In genomic region chr13:21974221-21974725, GRCm38 (mm10) we compare ENCODE assay signal across 8 mouse cellular contexts. TPM values are rescaled to one million over a fixed set of nuclear protein-coding genes. Genes with fewer than 3 reads are reported as not detected.
DNase-seq lines count a peak whose midpoint lies in the region; ATAC-seq and TF ChIP-seq lines count a peak whose summit lies in the region.

No protein-coding gene starts in this region.

- TF ChIP-seq POLR2A in testis, adult 2 months (IDR thresholded peaks at IDR 0.05; ENCODE audit: control insufficient read depth, low read depth, low read length) = no peak

- no peaks in the 10 kb centered on the region for H3K36me3 ChIP-seq in forebrain, embryonic 11.5 days (ENCODE audit: control insufficient read depth, insufficient read depth, low read length)
- no peaks in the 10 kb centered on the region for H3K36me3 ChIP-seq in heart, postnatal 0 days (replicated peaks; ENCODE audit: control insufficient read depth, insufficient read depth, low read length)
- H3K36me3 ChIP-seq in liver, embryonic 16.5 days (ENCODE audit: control insufficient read depth, insufficient read depth) = no peaks in the 10 kb centered on the region
- no peaks in the 10 kb centered on the region for H3K36me3 ChIP-seq in neural tube, embryonic 13.5 days
- no peaks in the 10 kb centered on the region for H3K36me3 ChIP-seq in testis, adult 2 months (ENCODE audit: control insufficient read depth, insufficient read depth, low read length)

- WGBS in forebrain, embryonic 11.5 days = under 1% methylated on average over 23 of the region's 23 CpGs
- WGBS in heart, postnatal 0 days = under 1% methylated on average over 23 of the region's 23 CpGs
- WGBS in liver, embryonic 16.5 days (ENCODE audit: insufficient replicate concordance) = under 1% methylated on average over 23 of the region's 23 CpGs
- under 1% methylated on average over 23 of the region's 23 CpGs for WGBS in neural tube, embryonic 13.5 days

- TF ChIP-seq EP300 in heart, postnatal 0 days (IDR thresholded peaks at IDR 0.05; ENCODE audit: low read depth) = 0 out of 2 replicates have a peak, but pooled peaks have one; percentile 11

- H3K9me3 ChIP-seq in forebrain, embryonic 11.5 days (ENCODE audit: control insufficient read depth, low read length) = no peaks in the 10 kb centered on the region
- no peaks in the 10 kb centered on the region for H3K9me3 ChIP-seq in heart, postnatal 0 days (replicated peaks; ENCODE audit: control insufficient read depth, low read length)
- H3K9me3 ChIP-seq in liver, embryonic 16.5 days (replicated peaks; ENCODE audit: control insufficient read depth, low read length) = no peaks in the 10 kb centered on the region
- H3K9me3 ChIP-seq in neural tube, embryonic 13.5 days = no peaks in the 10 kb centered on the region

- H3K27me3 ChIP-seq in forebrain, embryonic 11.5 days (ENCODE audit: control insufficient read depth, insufficient read depth, low read length) = no peaks in the 10 kb centered on the region; the same call in 1 of the 2 replicates
- peaks cover 7% of the 10 kb centered on the region for H3K27me3 ChIP-seq in heart, postnatal 0 days (ENCODE audit: control insufficient read depth, insufficient read depth, low read length)
- H3K27me3 ChIP-seq in liver, embryonic 16.5 days (ENCODE audit: control insufficient read depth, insufficient read depth, low read depth, low read length) = peaks cover 4% of the 10 kb centered on the region
- H3K27me3 ChIP-seq in neural tube, embryonic 13.5 days = peaks cover 7% of the 10 kb centered on the region
- H3K27me3 ChIP-seq in testis, adult 2 months (ENCODE audit: control insufficient read depth, insufficient read depth, low read length) = no peaks in the 10 kb centered on the region

- peak overlapping the region; percentile 77 for H3K27ac ChIP-seq in forebrain, embryonic 11.5 days (ENCODE audit: low read depth, low read length)
- H3K27ac ChIP-seq in heart, postnatal 0 days (ENCODE audit: low read depth) = peak overlapping the region; percentile 94
- peak overlapping the region; percentile 91 for H3K27ac ChIP-seq in liver, embryonic 16.5 days (ENCODE audit: low read length)
- H3K27ac ChIP-seq in neural tube, embryonic 13.5 days (replicated peaks) = peak overlapping the region; percentile 89
- peak overlapping the region; percentile 86 for H3K27ac ChIP-seq in testis, adult 2 months (ENCODE audit: control insufficient read depth, insufficient read depth, low read depth, low read length)

- H3K4me1 ChIP-seq in forebrain, embryonic 11.5 days (replicated peaks; ENCODE audit: control insufficient read depth, insufficient read depth, low read length) = no peaks in the 10 kb centered on the region
- H3K4me1 ChIP-seq in heart, postnatal 0 days (ENCODE audit: control insufficient read depth, insufficient read depth) = no peaks in the 10 kb centered on the region
- H3K4me1 ChIP-seq in liver, embryonic 16.5 days (ENCODE audit: control insufficient read depth, low read depth, low read length) = peaks cover 2% of the 10 kb centered on the region
- no peaks in the 10 kb centered on the region for H3K4me1 ChIP-seq in neural tube, embryonic 13.5 days (replicated peaks)
- H3K4me1 ChIP-seq in testis, adult 2 months (ENCODE audit: control insufficient read depth, insufficient read depth, low read length) = peaks cover 2% of the 10 kb centered on the region; the same call in 1 of the 2 replicates

- peak; percentile 86 for TF ChIP-seq CTCF in heart, postnatal 0 days (IDR thresholded peaks at IDR 0.05; ENCODE audit: low read depth)
- TF ChIP-seq CTCF in testis, adult 2 months (IDR thresholded peaks at IDR 0.05; ENCODE audit: control insufficient read depth, insufficient read depth, insufficient replicate concordance, low read depth, low read length) = peak; percentile 74

- peak; percentile 88 for ATAC-seq in forebrain, embryonic 11.5 days (replicated peaks; ENCODE audit: low FRiP score)
- ATAC-seq in heart, postnatal 0 days (ENCODE audit: insufficient read depth, low read depth) = peak; percentile 88
- peak; percentile 79 for ATAC-seq in liver, embryonic 16.5 days (ENCODE audit: low read depth)
- peak; percentile 95 for ATAC-seq in neural tube, embryonic 13.5 days (ENCODE audit: low read depth)

- peak overlapping the region; percentile 87 for H3K9ac ChIP-seq in forebrain, embryonic 11.5 days (ENCODE audit: low read length)
- peak overlapping the region; percentile 77 for H3K9ac ChIP-seq in heart, postnatal 0 days (replicated peaks; ENCODE audit: low read depth, low read length)
- peak overlapping the region; percentile 81 for H3K9ac ChIP-seq in liver, embryonic 16.5 days (ENCODE audit: low read depth, low read length)
- H3K9ac ChIP-seq in neural tube, embryonic 13.5 days = peak overlapping the region; percentile 77

- peak overlapping the region; percentile 45 for H3K4me2 ChIP-seq in forebrain, embryonic 11.5 days (ENCODE audit: low read depth, low read length, severe bottlenecking)
- H3K4me2 ChIP-seq in heart, postnatal 0 days (ENCODE audit: low read depth, low read length) = peak overlapping the region; percentile 56
- H3K4me2 ChIP-seq in liver, embryonic 16.5 days (ENCODE audit: low read depth, low read length) = peak overlapping the region; percentile 62
- H3K4me2 ChIP-seq in neural tube, embryonic 13.5 days = peak overlapping the region; percentile 47

- H3K4me3 ChIP-seq in forebrain, embryonic 11.5 days (ENCODE audit: low read depth, low read length) = peak overlapping the region; percentile 62
- H3K4me3 ChIP-seq in heart, postnatal 0 days (ENCODE audit: low read depth, low read length) = peak overlapping the region; percentile 70
- peak overlapping the region; percentile 80 for H3K4me3 ChIP-seq in liver, embryonic 16.5 days (ENCODE audit: low read depth, low read length)
- H3K4me3 ChIP-seq in neural tube, embryonic 13.5 days = peak overlapping the region; percentile 54
- peak overlapping the region; percentile 88 for H3K4me3 ChIP-seq in testis, adult 2 months (ENCODE audit: control insufficient read depth, low read depth, low read length)

- peak; percentile 89 to 93 for DNase-seq in CD8-positive naive resting alpha-beta T cell, adult 2 months (ENCODE audit: low read depth in 2 of 2, low spot score in 2 of 2)
- peak; percentile 91 for DNase-seq in c-Kit-positive CD71-positive TER-119-negative erythroid progenitor cells, embryonic 14.5 days (ENCODE audit: low read depth)
- DNase-seq in forebrain, embryonic 11.5 days (ENCODE audit: low spot score) = peak; percentile 97
- DNase-seq in heart, postnatal 0 days (ENCODE audit: low spot score) = peak; percentile 84
- peak; percentile 91 to 94 for DNase-seq in kidney, postnatal 4 days

RNA-seq across cellular contexts. Expression of gene Pom121l2, which starts 6.7 kb away (rescaled TPM):
- 0.12 TPM in 1 of 2 replicates, not detected in the other for polyA plus RNA-seq in forebrain, embryonic 11.5 days (2014; fragmentation: Nextera tagmentation; extraction: Ambion mirVana)
- not detected in 2 replicates for total RNA-seq in heart, postnatal 0 days (2014; rRNA removed; ENCODE audit: low replicate concordance)
- not detected in 2 replicates for polyA plus RNA-seq in heart, postnatal 0 days (2015; fragmentation: Nextera tagmentation; extraction: Ambion mirVana)
- not detected in 2 replicates for polyA plus RNA-seq in liver, embryonic 16.5 days (2015; fragmentation: Nextera tagmentation; extraction: Ambion mirVana)
- not detected in 2 replicates for polyA plus RNA-seq in neural tube, embryonic 13.5 days (2015; fragmentation: Nextera tagmentation; extraction: Ambion mirVana)
- polyA plus RNA-seq in testis, adult 2 months (2012; rRNA removed) = 128 and 157 TPM in 2 replicates

RNA-seq across cellular contexts. Expression of gene Zfp184, which starts 29.4 kb away (rescaled TPM):
- 25.9 and 27.5 TPM in 2 replicates for polyA plus RNA-seq in forebrain, embryonic 11.5 days (2014; fragmentation: Nextera tagmentation; extraction: Ambion mirVana)
- 1.1 and 1.7 TPM in 2 replicates for total RNA-seq in heart, postnatal 0 days (2014; rRNA removed; ENCODE audit: low replicate concordance)
- 2.1 and 2.6 TPM in 2 replicates for polyA plus RNA-seq in heart, postnatal 0 days (2015; fragmentation: Nextera tagmentation; extraction: Ambion mirVana)
- 0.55 and 0.56 TPM in 2 replicates for polyA plus RNA-seq in liver, embryonic 16.5 days (2015; fragmentation: Nextera tagmentation; extraction: Ambion mirVana)
- polyA plus RNA-seq in neural tube, embryonic 13.5 days (2015; fragmentation: Nextera tagmentation; extraction: Ambion mirVana) = 16.0 and 16.3 TPM in 2 replicates
- polyA plus RNA-seq in testis, adult 2 months (2012; rRNA removed) = 2.7 and 2.8 TPM in 2 replicates

RNA-seq across cellular contexts. Expression of gene Prss16, which starts 35.3 kb away (rescaled TPM):
- 0.37 TPM in 1 of 2 replicates, not detected in the other for polyA plus RNA-seq in forebrain, embryonic 11.5 days (2014; fragmentation: Nextera tagmentation; extraction: Ambion mirVana)
- total RNA-seq in heart, postnatal 0 days (2014; rRNA removed; ENCODE audit: low replicate concordance) = 14.0 TPM in 1 of 2 replicates, not detected in the other
- polyA plus RNA-seq in heart, postnatal 0 days (2015; fragmentation: Nextera tagmentation; extraction: Ambion mirVana) = 0.05 and 0.14 TPM in 2 replicates
- polyA plus RNA-seq in liver, embryonic 16.5 days (2015; fragmentation: Nextera tagmentation; extraction: Ambion mirVana) = 0.54 and 0.72 TPM in 2 replicates
- polyA plus RNA-seq in neural tube, embryonic 13.5 days (2015; fragmentation: Nextera tagmentation; extraction: Ambion mirVana) = 0.17 and 0.18 TPM in 2 replicates
- polyA plus RNA-seq in testis, adult 2 months (2012; rRNA removed) = 0.05 and 0.22 TPM in 2 replicates

Comparison
In these comparisons a context has a peak if more than half of its experiments do, and no peak if none do; other contexts are left out.
1. Peak in every context shown above with its lines: DNase-seq, ATAC-seq, H3K4me3 ChIP-seq and H3K27ac ChIP-seq.
2. RNA of gene Pom121l2, which starts 6.7 kb away (polyA plus RNA-seq): 128 to 157 TPM in testis, adult 2 months; 0.12 TPM in forebrain, embryonic 11.5 days, not detected in neural tube, embryonic 13.5 days, not detected in heart, postnatal 0 days and not detected in liver, embryonic 16.5 days; every median in the first group is over 100 times any median in the second.